Mouse (Mus musculus) MEL (cell line): ENCODE results near the gene Vps37b. TPM values are rescaled to one million over a fixed set of nuclear protein-coding genes. Genes with fewer than 3 reads are reported as not detected.

Experiments
- DNase-seq: peaks from one replicate; pipeline ENCODE4 v3.0.0; 2011; ENCODE audit warnings: low read depth, low spot score
- H3K27ac ChIP-seq: 2 replicates; pipeline ENCODE4 v1.5.1; 2012; ENCODE audit warnings: low read depth, mild to moderate bottlenecking, control low read depth, low read length, moderate library complexity; ENCODE audit not compliant: control insufficient read depth
- H3K27me3 ChIP-seq, 2 experiments: fragments of 150-350 bp in 1 of 2; sonication (generic) in 1 of 2; 2 replicates each; pipeline ENCODE4 v1.6.1; 2012; ENCODE audit warnings: low read length in 2 of 2, mild to moderate bottlenecking in 2 of 2, improper control_type of control experiment in 1 of 2, moderate library complexity in 1 of 2; ENCODE audit not compliant: insufficient read depth in 2 of 2, control insufficient read depth in 1 of 2
- H3K36me3 ChIP-seq, 2 experiments: 2 replicates each; pipeline ENCODE4 v1.6.1; 2012 to 2014; ENCODE audit warnings: low read length in 2 of 2, improper control_type of control experiment in 1 of 2, inconsistent platforms in 1 of 2, mild to moderate bottlenecking in 1 of 2; ENCODE audit not compliant: insufficient read depth in 2 of 2, control insufficient read depth in 1 of 2
- H3K4me1 ChIP-seq, 2 experiments: fragments of 150-350 bp in 1 of 2; sonication (generic) in 1 of 2; 2 replicates each; pipeline ENCODE4 v1.6.1; 2012; ENCODE audit warnings: low read length in 2 of 2, improper control_type of control experiment in 1 of 2, mild to moderate bottlenecking in 1 of 2; ENCODE audit not compliant: insufficient read depth in 2 of 2, control insufficient read depth in 1 of 2
- H3K4me3 ChIP-seq, 2 experiments: fragments of 150-350 bp in 1 of 2; sonication (generic) in 1 of 2; 2 replicates each; pipeline ENCODE4 v1.5.1; 2012; ENCODE audit warnings: low read depth in 2 of 2, low read length in 2 of 2, mild to moderate bottlenecking in 2 of 2, moderate library complexity in 2 of 2, control low read depth in 1 of 2, improper control_type of control experiment in 1 of 2; ENCODE audit not compliant: control insufficient read depth in 1 of 2, insufficient read depth in 1 of 2
- H3K79me2 ChIP-seq: 2 replicates; pipeline ENCODE4 v1.6.1; 2012; ENCODE audit warnings: mild to moderate bottlenecking, low read length, moderate library complexity; ENCODE audit not compliant: control insufficient read depth, poor library complexity, insufficient read depth
- H3K9ac ChIP-seq: 2 replicates; pipeline ENCODE4 v1.6.1; 2012; ENCODE audit warnings: low read depth, mild to moderate bottlenecking, control low read depth, low read length, moderate library complexity; ENCODE audit not compliant: control insufficient read depth, poor library complexity, severe bottlenecking
- H3K9me3 ChIP-seq: fragments of 150-350 bp; sonication (generic); replicated peaks from 2 replicates; pipeline ENCODE4 v1.6.1; 2012; ENCODE audit warnings: mild to moderate bottlenecking, low read length, improper control_type of control experiment, moderate library complexity; ENCODE audit not compliant: insufficient read depth
- BHLHE40 ChIP-seq: IDR thresholded peaks from 2 replicates; pipeline ENCODE4 v1.6.1; 2012; ENCODE audit warnings: low read depth, mild to moderate bottlenecking, inconsistent platforms, low read length, improper control_type of control experiment, borderline replicate concordance
- CHD1 ChIP-seq: IDR thresholded peaks from 2 replicates; pipeline ENCODE4 v1.6.1; 2012; ENCODE audit warnings: low read depth, mild to moderate bottlenecking, inconsistent platforms, low read length, improper control_type of control experiment
- CHD2 ChIP-seq: IDR thresholded peaks from 2 replicates; pipeline ENCODE4 v1.6.1; 2011; ENCODE audit warnings: low read length, improper control_type of control experiment
- CTCF ChIP-seq, 3 experiments: IDR thresholded peaks in 2 of 3; conservative IDR thresholded peaks in 1 of 3; 2 replicates each; pipeline ENCODE4 v1.5.1; 2011 to 2012; ENCODE audit warnings: low read length in 3 of 3, low read depth in 2 of 3, mild to moderate bottlenecking in 2 of 3, improper control_type of control experiment in 1 of 3, inconsistent platforms in 1 of 3, mixed read lengths in 1 of 3, moderate library complexity in 1 of 3; ENCODE audit not compliant: control insufficient read depth in 1 of 3, insufficient read depth in 1 of 3, poor library complexity in 1 of 3, severe bottlenecking in 1 of 3
- EP300 ChIP-seq, 2 experiments: IDR thresholded peaks; 2 replicates each; pipeline ENCODE4 v1.6.1; 2011; ENCODE audit warnings: improper control_type of control experiment in 2 of 2, low read length in 2 of 2, low read depth in 1 of 2, mild to moderate bottlenecking in 1 of 2
- ETS1 ChIP-seq: IDR thresholded peaks from 2 replicates; pipeline ENCODE4 v1.6.1; 2012; ENCODE audit warnings: low read depth, mild to moderate bottlenecking, inconsistent platforms, low read length, improper control_type of control experiment, moderate library complexity
- GABPA ChIP-seq: IDR thresholded peaks from 2 replicates; pipeline ENCODE4 v1.6.1; 2012; ENCODE audit warnings: low read depth, mild to moderate bottlenecking, inconsistent platforms, low read length, improper control_type of control experiment, moderate library complexity
- HCFC1 ChIP-seq: IDR thresholded peaks from 2 replicates; pipeline ENCODE4 v1.6.1; 2012; ENCODE audit warnings: low read depth, mild to moderate bottlenecking, inconsistent platforms, low read length, improper control_type of control experiment, moderate library complexity
- JUND ChIP-seq: IDR thresholded peaks from 2 replicates; pipeline ENCODE4 v1.6.1; 2011; ENCODE audit warnings: low read depth, mild to moderate bottlenecking, improper control_type of control experiment, low read length
- KAT2A ChIP-seq: conservative IDR thresholded peaks from 2 replicates; pipeline ENCODE4 v1.6.1; 2012; ENCODE audit warnings: low read depth, low read length, improper control_type of control experiment, inconsistent platforms
- MAFK ChIP-seq: IDR thresholded peaks from 2 replicates; pipeline ENCODE4 v1.6.1; 2011; ENCODE audit warnings: low read depth, mild to moderate bottlenecking, low read length, improper control_type of control experiment, borderline replicate concordance
- MAX ChIP-seq: IDR thresholded peaks from 2 replicates; pipeline ENCODE4 v1.6.1; 2011; ENCODE audit warnings: low read length, improper control_type of control experiment
- MAZ ChIP-seq: IDR thresholded peaks from 2 replicates; pipeline ENCODE4 v1.6.1; 2012; ENCODE audit warnings: low read depth, mild to moderate bottlenecking, inconsistent platforms, low read length, improper control_type of control experiment
- MEF2A ChIP-seq: IDR thresholded peaks from 2 replicates; pipeline ENCODE4 v1.6.1; 2014; ENCODE audit warnings: low read depth, mild to moderate bottlenecking, inconsistent platforms, low read length, improper control_type of control experiment; ENCODE audit not compliant: poor library complexity, insufficient replicate concordance, severe bottlenecking; ENCODE audit errors: extremely low read depth
- MXI1 ChIP-seq: IDR thresholded peaks from 2 replicates; pipeline ENCODE4 v1.6.1; 2011; ENCODE audit warnings: mild to moderate bottlenecking, low read depth, low read length, improper control_type of control experiment
- MYB ChIP-seq: IDR thresholded peaks from 2 replicates; pipeline ENCODE4 v1.6.1; 2011; ENCODE audit warnings: mild to moderate bottlenecking, low read depth, low read length, improper control_type of control experiment
- MYC ChIP-seq: IDR thresholded peaks from 2 replicates; pipeline ENCODE4 v1.6.1; 2011; ENCODE audit warnings: low read depth, mild to moderate bottlenecking, low read length, improper control_type of control experiment, moderate library complexity
- NELFE ChIP-seq: IDR thresholded peaks from 2 replicates; pipeline ENCODE4 v1.6.1; 2011; ENCODE audit warnings: low read depth, low read length, improper control_type of control experiment
- NRF1 ChIP-seq: IDR thresholded peaks from 2 replicates; pipeline ENCODE4 v1.6.1; 2014; ENCODE audit warnings: low read depth, mild to moderate bottlenecking, inconsistent platforms, low read length, improper control_type of control experiment, moderate library complexity; ENCODE audit not compliant: poor library complexity, insufficient read depth, severe bottlenecking
- POLR2A ChIP-seq, 2 experiments: IDR thresholded peaks; 2 replicates each; pipeline ENCODE4 v1.6.1; 2011 to 2012; ENCODE audit warnings: low read length in 2 of 2, mild to moderate bottlenecking in 2 of 2, control low read depth in 1 of 2, improper control_type of control experiment in 1 of 2, low read depth in 1 of 2, moderate library complexity in 1 of 2; ENCODE audit not compliant: control insufficient read depth in 1 of 2, insufficient read depth in 1 of 2, poor library complexity in 1 of 2
- POLR2AphosphoS2 ChIP-seq: IDR thresholded peaks from 2 replicates; pipeline ENCODE4 v1.6.1; 2011; ENCODE audit warnings: low read length, improper control_type of control experiment
- RAD21 ChIP-seq: IDR thresholded peaks from 2 replicates; pipeline ENCODE4 v1.6.1; 2011; ENCODE audit warnings: mild to moderate bottlenecking, low read depth, low read length, improper control_type of control experiment
- RCOR1 ChIP-seq: IDR thresholded peaks from 2 replicates; pipeline ENCODE4 v1.6.1; 2012; ENCODE audit warnings: low read depth, mild to moderate bottlenecking, inconsistent platforms, low read length, improper control_type of control experiment
- SIN3A ChIP-seq: IDR thresholded peaks from 2 replicates; pipeline ENCODE4 v1.6.1; 2012; ENCODE audit warnings: low read length, improper control_type of control experiment, inconsistent platforms
- SMC3 ChIP-seq: IDR thresholded peaks from 2 replicates; pipeline ENCODE4 v1.6.1; 2011; ENCODE audit warnings: low read depth, low read length, improper control_type of control experiment
- TAL1 ChIP-seq: IDR thresholded peaks from 2 replicates; pipeline ENCODE4 v1.6.1; 2012; ENCODE audit warnings: mild to moderate bottlenecking, inconsistent platforms, low read length, moderate library complexity, mixed read lengths
- TBP ChIP-seq: IDR thresholded peaks from 2 replicates; pipeline ENCODE4 v1.8.0; 2011; ENCODE audit warnings: low read depth, low read length, improper control_type of control experiment
- TCF12 ChIP-seq: IDR thresholded peaks from 2 replicates; pipeline ENCODE4 v1.6.1; 2014; ENCODE audit warnings: low read depth, mild to moderate bottlenecking, inconsistent platforms, low read length, improper control_type of control experiment, moderate library complexity
- UBTF ChIP-seq: IDR thresholded peaks from 2 replicates; pipeline ENCODE4 v1.6.1; 2012; ENCODE audit warnings: low read depth, mild to moderate bottlenecking, inconsistent platforms, low read length, improper control_type of control experiment, moderate library complexity, borderline replicate concordance; ENCODE audit not compliant: insufficient read depth
- USF1 ChIP-seq: IDR thresholded peaks from 2 replicates; pipeline ENCODE4 v1.6.1; 2014; ENCODE audit warnings: low read depth, mild to moderate bottlenecking, inconsistent platforms, low read length, improper control_type of control experiment, moderate library complexity
- USF2 ChIP-seq, 2 experiments: IDR thresholded peaks; 2 replicates each; pipeline ENCODE4 v1.6.1; 2011 to 2012; ENCODE audit warnings: improper control_type of control experiment in 2 of 2, low read length in 2 of 2, borderline replicate concordance in 1 of 2, inconsistent platforms in 1 of 2, low read depth in 1 of 2, mild to moderate bottlenecking in 1 of 2; ENCODE audit not compliant: insufficient read depth in 1 of 2
- ZC3H11A ChIP-seq: IDR thresholded peaks from 2 replicates; pipeline ENCODE4 v1.6.1; 2012; ENCODE audit warnings: low read depth, mild to moderate bottlenecking, inconsistent platforms, low read length, improper control_type of control experiment
- ZKSCAN1 ChIP-seq: IDR thresholded peaks from 2 replicates; pipeline ENCODE4 v1.6.1; 2012; ENCODE audit warnings: low read depth, mild to moderate bottlenecking, inconsistent platforms, low read length, improper control_type of control experiment, moderate library complexity
- ZMIZ1 ChIP-seq: IDR thresholded peaks from 2 replicates; pipeline ENCODE4 v1.6.1; 2012; ENCODE audit warnings: low read depth, mild to moderate bottlenecking, inconsistent platforms, low read length, improper control_type of control experiment, moderate library complexity
- ZNF384 ChIP-seq: IDR thresholded peaks from 2 replicates; pipeline ENCODE4 v1.6.1; 2012; ENCODE audit warnings: low read depth, mild to moderate bottlenecking, inconsistent platforms, low read length, improper control_type of control experiment
- polyA plus RNA-seq, 2 experiments: library from polyadenylated mRNA; stranded (reverse) in 1 of 2; unstranded in 1 of 2; fragments of >175 nt in 1 of 2; fragments of >200 nt in 1 of 2; gene quantifications; 2 replicates each; pipeline versions ENCODE4 v1.2.1 to v1.2.4; 2012; ENCODE audit warnings: low replicate concordance in 2 of 2, low read depth in 1 of 2; ENCODE audit not compliant: insufficient read length in 2 of 2, insufficient read depth in 1 of 2, missing spikeins in 1 of 2
- total RNA-seq: library from RNA; depleted of rRNA; stranded (reverse); fragments of 300-350 nt; gene quantifications from 2 replicates; pipeline ENCODE4 v1.2.3, GENCODE M21; 2012

Vps37b gene
- total and polyA plus RNA-seq, 3 experiments: 28.6 to 66.0 TPM; not detected in 1

GRCm38 (mm10) chr5:124001274-124001673, 30.8 kb downstream of the Vps37b start (continued):
- TF ChIP-seq NELFE (no peak), CTCF (IDR thresholded peaks at IDR 0.05 in 2 of 3, conservative IDR thresholded peaks at IDR 0.05 in 1 of 3; ENCODE audit: control insufficient read depth in 1 of 3, insufficient read depth in 1 of 3, low read depth in 2 of 3, low read length in 3 of 3, poor library complexity in 1 of 3, severe bottlenecking in 1 of 3) (no peak)

- peak; percentile 86 for DNase-seq
- Histone ChIP-seq H3K9ac (no peak overlapping the region), H3K27me3 (no peaks in the 10 kb centered on the region), H3K36me3 (no peaks in the 10 kb centered on the region; a peak in 1 of 4 replicates), H3K9me3 (no peaks in the 10 kb centered on the region), H3K4me1 (no peaks in the 10 kb centered on the region), H3K27ac (no peak overlapping the region), H3K79me2 (no peaks in the 10 kb centered on the region), H3K4me3 (no peak overlapping the region)
- TF ChIP-seq ZMIZ1 (no peak), CHD1 (no peak), KAT2A (no peak), MYC (no peak), USF1 (peak; percentile 36; the same call in 1 of the 2 replicates), RAD21 (peak; percentile 95), USF2 (IDR thresholded peaks at IDR 0.05; ENCODE audit: borderline replicate concordance in 1 of 2, insufficient read depth in 1 of 2, low read depth in 1 of 2, low read length in 2 of 2) (no peak), ZNF384 (no peak), BHLHE40 (no peak), ZC3H11A (peak; percentile 97), TAL1 (no peak), POLR2A (IDR thresholded peaks at IDR 0.05; ENCODE audit: control insufficient read depth in 1 of 2, insufficient read depth in 1 of 2, low read depth in 1 of 2, low read length in 2 of 2, poor library complexity in 1 of 2) (no peak), EP300 (IDR thresholded peaks at IDR 0.05; ENCODE audit: low read depth in 1 of 2, low read length in 2 of 2) (no peak), NRF1 (no peak), HCFC1 (no peak), MAX (no peak), GABPA (no peak), TCF12 (no peak), CTCF (IDR thresholded peaks at IDR 0.05 in 2 of 3, conservative IDR thresholded peaks at IDR 0.05 in 1 of 3; ENCODE audit: control insufficient read depth in 1 of 3, insufficient read depth in 1 of 3, low read depth in 2 of 3, low read length in 3 of 3, poor library complexity in 1 of 3, severe bottlenecking in 1 of 3) (peak; percentile 91 to 98 (median 92)), SMC3 (peak; percentile 98), MAFK (no peak), MAZ (no peak), UBTF (no peak), NELFE (no peak), CHD2 (no peak), RCOR1 (no peak), POLR2AphosphoS2 (no peak), JUND (no peak), MEF2A (no peak), ZKSCAN1 (no peak), MYB (no peak), TBP (no peak), ETS1 (no peak), MXI1 (no peak), SIN3A (no peak)
Observed at GRCm38 (mm10) chr5:124000824-124001223, 31.2 kb downstream of the Vps37b start.
